Mouse (Mus musculus): Measurements from ENCODE around the gene Ddx1.

Ddx1 gene

DNA sequence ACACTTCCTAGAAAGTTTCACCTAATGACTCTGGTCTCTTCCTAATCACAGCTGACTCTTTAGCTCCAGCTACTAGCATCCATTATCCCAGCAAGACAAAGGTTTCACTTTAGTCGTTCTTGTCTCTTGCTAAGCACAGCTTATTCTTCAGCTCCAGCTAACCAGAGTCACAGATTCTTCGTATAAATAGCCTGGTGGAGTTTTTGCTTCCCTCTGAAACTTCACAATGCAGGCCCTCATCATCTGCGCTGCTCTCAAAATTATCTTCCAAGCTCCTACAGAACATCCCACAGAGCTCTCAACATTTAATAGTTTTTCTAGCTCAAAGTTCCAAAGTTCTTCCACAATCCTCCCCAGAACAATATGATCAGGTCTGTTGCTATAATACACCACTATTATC, 43.3 kb downstream of the Ddx1 start:
- no peak for DNase-seq (ENCODE audit: low read depth, low spot score)

- DNase-seq (ENCODE audit: low read depth, low spot score): no peak
These were observed 46.7 kb downstream of the Ddx1 start for GRCm38 (mm10) chr12:13202322-13202721.

- no peak for DNase-seq (ENCODE audit: low read depth, low spot score)
These were observed 48.4 kb downstream of the Ddx1 start for GRCm38 (mm10) chr12:13200576-13200975.

DNA sequence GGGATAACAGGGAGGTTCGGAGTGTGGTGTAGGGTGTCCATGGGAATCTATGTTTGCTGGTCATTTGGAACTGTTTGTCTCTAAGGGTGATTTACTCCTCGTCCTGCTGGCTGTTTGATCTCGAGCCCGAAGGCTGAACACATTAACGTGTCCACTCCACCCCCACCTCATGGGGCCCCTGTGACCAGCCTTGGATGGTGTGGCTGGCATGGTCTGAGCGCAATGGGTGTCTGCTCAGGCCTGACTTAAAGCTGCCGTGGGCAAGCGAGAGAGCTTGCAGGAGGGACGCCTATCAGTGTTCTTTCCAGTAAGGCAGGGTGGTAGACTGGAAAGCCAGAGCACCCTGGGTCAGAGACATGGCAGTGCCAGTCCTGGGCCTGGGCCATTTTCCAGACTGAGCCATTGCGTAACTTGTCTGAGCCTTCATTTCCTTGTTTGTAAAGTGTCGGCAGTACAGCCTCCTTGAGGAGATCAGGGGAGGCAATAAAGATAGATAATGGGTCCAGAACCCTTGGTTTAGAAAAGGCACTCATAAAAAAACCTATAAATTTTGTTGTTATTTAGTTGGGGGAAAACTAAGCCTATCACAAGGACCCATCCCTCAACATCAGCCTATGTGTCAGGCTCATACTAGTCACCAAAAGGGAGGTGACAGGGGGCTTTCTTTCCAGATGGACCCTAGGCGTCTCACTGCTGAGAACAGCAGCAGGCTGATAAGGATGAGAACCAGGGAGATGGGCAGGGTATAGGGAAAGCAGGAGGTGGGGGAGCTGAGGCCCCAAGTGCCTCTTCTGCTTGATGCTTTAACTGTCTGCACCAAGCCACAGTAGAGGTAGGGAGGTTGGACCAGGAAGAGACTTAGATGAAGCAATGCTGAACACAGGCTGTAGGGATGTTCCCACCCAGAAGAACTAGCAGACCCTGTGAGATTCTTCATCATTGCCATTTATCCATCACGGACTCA, 49.4 kb downstream of the Ddx1 start:
- DNase-seq (ENCODE audit: low read depth, low spot score): no peak

DNA sequence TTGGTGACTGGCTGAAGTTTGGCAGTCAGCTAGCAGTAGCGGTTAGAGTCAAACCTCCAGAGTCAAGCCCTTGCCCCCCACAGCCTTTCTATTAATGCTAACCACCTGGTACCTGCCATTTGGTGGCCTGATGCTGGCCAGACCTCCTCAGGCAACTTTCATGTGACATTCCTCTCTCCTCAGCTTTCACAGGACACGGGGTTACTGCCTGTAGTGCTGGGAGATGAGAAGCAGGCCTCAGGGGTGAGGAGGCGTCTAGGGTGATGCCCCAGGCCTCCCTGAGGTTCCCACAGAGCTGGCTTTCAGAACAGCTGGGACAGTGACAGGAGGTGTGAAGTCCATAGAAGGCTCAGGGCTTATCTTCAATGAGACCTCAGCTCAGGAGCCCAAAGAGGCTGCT, 50.9 kb downstream of the Ddx1 start:
- no peak for DNase-seq (ENCODE audit: low read depth, low spot score)

GRCm38 (mm10) chr12:13196146-13196545, 52.9 kb downstream of the Ddx1 start:
- DNase-seq (ENCODE audit: low read depth, low spot score): no peak

DNA sequence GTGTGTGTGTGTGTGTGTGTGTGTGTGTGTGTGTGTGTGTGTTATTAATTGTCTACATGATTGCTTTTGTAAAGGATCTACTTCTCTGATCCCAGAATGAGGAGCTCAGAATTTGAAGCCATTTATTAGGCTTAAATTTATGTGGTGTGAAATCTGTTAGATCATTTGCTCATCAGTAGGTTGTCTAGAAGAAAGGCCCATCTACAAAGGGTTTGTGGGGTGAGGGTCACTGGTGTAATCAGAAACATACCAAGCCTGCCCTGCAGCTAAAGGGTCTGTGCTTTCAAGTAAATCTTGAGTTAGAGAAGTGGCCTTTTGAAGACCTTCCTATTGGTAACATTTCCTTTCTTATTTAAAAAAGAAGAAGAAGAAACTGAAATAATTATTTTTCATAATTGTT, 53.5 kb downstream of the Ddx1 start:
- no peak for DNase-seq (ENCODE audit: low read depth, low spot score)

GRCm38 (mm10) chr12:13188059-13188700, 60.8 kb downstream of the Ddx1 start:
- no peak for DNase-seq (ENCODE audit: low read depth, low spot score)

GRCm38 (mm10) chr12:13186209-13186608, 62.8 kb downstream of the Ddx1 start:
- no peak for DNase-seq (ENCODE audit: low read depth, low spot score)

DNA sequence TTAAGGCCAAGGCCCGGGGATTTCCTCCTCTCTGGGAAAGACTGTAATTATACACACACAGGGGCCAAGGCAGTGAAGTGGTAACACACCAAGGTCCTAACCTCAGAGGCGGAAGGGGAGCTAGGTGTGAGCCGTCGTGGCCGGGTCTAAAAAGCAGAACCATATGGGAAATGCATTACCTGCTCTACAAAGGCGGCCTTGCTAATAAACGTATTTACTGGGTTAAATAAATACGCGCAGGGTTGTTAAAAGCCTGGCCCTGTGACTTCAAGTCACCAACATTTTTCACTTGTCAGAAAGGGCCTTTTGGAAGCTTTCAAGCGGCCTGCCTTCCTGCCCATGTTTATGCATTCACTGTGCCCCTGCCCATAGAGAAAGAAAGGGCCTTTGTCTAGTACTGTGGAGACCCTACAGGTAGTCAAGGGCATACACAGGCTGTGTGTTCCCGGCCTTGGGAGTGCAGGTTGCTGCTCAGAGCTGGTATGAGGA, 64.1 kb downstream of the Ddx1 start:
- DNase-seq (ENCODE audit: low read depth, low spot score): peak; percentile 13

- peak; percentile 66 for DNase-seq (ENCODE audit: low read depth, low spot score)
These were observed 64.9 kb downstream of the Ddx1 start for GRCm38 (mm10) chr12:13184136-13184535.

DNA sequence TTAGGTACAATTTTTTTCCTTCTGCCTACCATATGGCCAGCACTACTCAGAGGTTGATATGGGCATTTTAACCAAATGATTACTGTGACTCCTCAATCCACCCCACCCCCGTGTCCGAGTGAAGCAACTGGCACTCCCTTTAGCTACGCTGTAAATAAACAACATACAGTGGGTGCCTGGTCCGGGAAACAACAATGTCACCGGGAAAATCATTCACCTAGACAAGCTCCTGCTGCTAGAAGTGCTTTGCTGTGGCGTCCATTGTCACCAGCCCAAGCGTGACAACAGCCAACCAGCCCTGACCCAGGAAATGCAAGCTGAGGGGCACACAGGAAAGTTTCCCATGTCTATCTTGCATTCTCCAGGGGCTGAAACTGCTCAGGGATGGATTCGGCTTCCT, 66.8 kb downstream of the Ddx1 start:
- no peak for DNase-seq (ENCODE audit: low read depth, low spot score)

- no peak for DNase-seq (ENCODE audit: low read depth, low spot score)
These were observed 67.3 kb downstream of the Ddx1 start for GRCm38 (mm10) chr12:13181721-13182120.

GRCm38 (mm10) chr12:13180715-13181335, 68.2 kb downstream of the Ddx1 start:
- no peak for DNase-seq (ENCODE audit: low read depth, low spot score)

GRCm38 (mm10) chr12:13180332-13180714, 68.7 kb downstream of the Ddx1 start:
- no peak for DNase-seq (ENCODE audit: low read depth, low spot score)

- no peak for DNase-seq (ENCODE audit: low read depth, low spot score)
These were observed 71.4 kb downstream of the Ddx1 start for GRCm38 (mm10) chr12:13177606-13178005.

- no peak for DNase-seq (ENCODE audit: low read depth, low spot score)
These were observed 72.1 kb downstream of the Ddx1 start for GRCm38 (mm10) chr12:13176927-13177326.

DNA sequence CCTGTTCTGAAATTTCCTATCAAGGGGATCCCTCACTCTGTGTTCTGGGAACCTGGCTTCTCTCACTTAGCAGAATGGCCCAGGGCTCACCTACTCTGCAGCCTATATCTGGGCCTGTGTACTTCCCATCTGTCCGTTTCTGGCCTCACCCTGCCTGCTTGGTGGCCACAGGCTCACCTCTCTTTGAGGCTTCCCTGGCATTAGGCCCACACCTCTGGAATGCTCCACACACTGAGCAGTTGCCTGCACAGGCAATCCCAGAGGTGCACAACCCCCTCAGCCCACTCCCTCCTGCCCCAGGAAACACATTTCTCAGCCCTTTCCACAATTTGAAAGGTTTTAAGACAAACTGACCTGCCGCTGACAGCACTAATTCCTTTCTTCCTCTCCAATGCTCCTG, 72.9 kb downstream of the Ddx1 start:
- DNase-seq (ENCODE audit: low read depth, low spot score): no peak

- no peak for DNase-seq (ENCODE audit: low read depth, low spot score)
These were observed 75.0 kb downstream of the Ddx1 start for GRCm38 (mm10) chr12:13174022-13174421.

DNA sequence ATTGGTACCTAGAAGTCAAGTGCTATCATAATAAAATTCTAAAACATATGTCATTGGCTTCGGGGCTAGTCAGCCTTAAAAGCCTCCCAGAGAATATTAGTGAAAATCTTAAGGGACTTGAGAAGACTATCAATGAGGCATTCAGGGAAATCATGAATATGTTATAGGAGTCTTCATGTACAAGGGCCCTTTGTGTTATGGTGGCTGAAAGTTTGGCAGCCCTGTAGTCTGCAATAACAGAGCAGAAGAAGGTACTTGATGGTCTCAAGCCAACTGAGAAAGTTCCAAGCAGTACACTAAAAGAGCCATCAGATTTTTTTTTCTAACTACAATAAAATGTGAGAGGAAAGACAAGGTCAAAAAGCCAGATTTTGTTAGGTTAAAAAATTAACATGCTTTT, 80.9 kb downstream of the Ddx1 start:
- no peak for DNase-seq (ENCODE audit: low read depth, low spot score)

- DNase-seq (ENCODE audit: low read depth, low spot score): no peak
These were observed 81.9 kb downstream of the Ddx1 start for GRCm38 (mm10) chr12:13167116-13167515.

Measured in ZHBTc4 (cell line).